Mouse (Mus musculus): ENCODE measurements around the gene Mecom. TPM values are rescaled to one million over a fixed set of nuclear protein-coding genes. Genes with fewer than 3 reads are reported as not detected.

Mecom gene
- polyA plus RNA-seq, 1 experiment from 2014 or later = 33.2 TPM

- H3K4me2 ChIP-seq (replicated peaks) = no peak overlapping the region
- no peaks in the 10 kb centered on the region for H3K9me3 ChIP-seq
- no peak overlapping the region for H3K9ac ChIP-seq (replicated peaks)
- H3K27ac ChIP-seq (replicated peaks) = no peak overlapping the region
- no peaks in the 10 kb centered on the region for H3K36me3 ChIP-seq
- ATAC-seq (ENCODE audit: low FRiP score, low read depth) = no peak
- H3K4me1 ChIP-seq = no peaks in the 10 kb centered on the region
- WGBS = 84% methylated on average over 5 of the region's 5 CpGs
- no peaks in the 10 kb centered on the region for H3K27me3 ChIP-seq
- no peak overlapping the region for H3K4me3 ChIP-seq
Measured at GRCm38 (mm10) chr3:30048792-30049191, 499.0 kb downstream of the Mecom start.

DNA sequence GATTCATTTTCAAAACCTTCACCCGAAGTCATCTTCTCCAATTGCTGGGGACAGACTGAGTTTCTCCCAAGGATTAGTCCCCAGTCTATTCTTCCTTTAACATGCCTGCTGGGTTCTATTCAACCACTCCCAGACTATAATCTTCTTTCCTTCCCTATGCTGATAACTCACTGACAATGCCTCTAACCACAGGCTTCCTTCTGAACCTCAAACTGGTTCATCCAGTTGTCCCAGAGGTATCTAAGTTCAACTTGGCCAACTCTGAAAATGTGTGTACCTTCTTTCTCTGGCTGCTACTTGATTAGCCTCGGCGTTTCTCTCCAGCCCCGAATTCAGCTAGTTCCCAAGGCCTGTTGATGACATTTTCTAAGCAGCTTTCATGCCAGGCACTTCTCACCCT, 499.7 kb downstream of the Mecom start:
- no peak overlapping the region for H3K27ac ChIP-seq (replicated peaks)

DNA sequence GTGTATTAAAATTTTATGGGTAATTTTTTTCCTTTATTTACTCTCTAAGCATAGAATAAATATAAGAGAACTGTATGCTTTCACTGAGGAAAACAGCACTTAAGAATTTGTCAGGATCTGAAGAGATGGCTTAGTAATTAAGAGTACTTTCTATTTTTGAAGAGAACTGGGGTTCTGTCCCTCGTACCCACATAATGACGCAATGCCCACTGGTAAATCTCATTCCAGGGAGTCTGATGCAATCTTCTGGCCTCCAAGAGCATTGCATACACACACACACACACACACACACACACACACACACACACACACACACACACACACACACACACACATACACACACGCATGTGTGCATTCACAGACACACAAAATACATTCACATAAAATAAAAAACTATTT, 504.3 kb downstream of the Mecom start:
- Histone ChIP-seq H3K36me3 (no peaks in the 10 kb centered on the region), H3K27me3 (no peaks in the 10 kb centered on the region), H3K27ac (replicated peaks) (no peak overlapping the region), H3K9me3 (no peaks in the 10 kb centered on the region), H3K4me3 (no peak overlapping the region), H3K4me2 (replicated peaks) (no peak overlapping the region), H3K9ac (replicated peaks) (no peak overlapping the region), H3K4me1 (no peaks in the 10 kb centered on the region)
- WGBS = 95% methylated on average over 3 of the region's 3 CpGs
- no peak for ATAC-seq (ENCODE audit: low FRiP score, low read depth)

More for the DNA sequence above, 499.7 kb downstream of the Mecom start:
- H3K36me3 ChIP-seq = no peaks in the 10 kb centered on the region
- no peaks in the 10 kb centered on the region for H3K4me1 ChIP-seq
- no peaks in the 10 kb centered on the region for H3K27me3 ChIP-seq
- no peak overlapping the region for H3K4me3 ChIP-seq
- 29% methylated on average over 4 of the region's 4 CpGs for WGBS
- no peak overlapping the region for H3K4me2 ChIP-seq (replicated peaks)
- ATAC-seq (ENCODE audit: low FRiP score, low read depth) = no peak
- no peak overlapping the region for H3K9ac ChIP-seq (replicated peaks)
- no peaks in the 10 kb centered on the region for H3K9me3 ChIP-seq

DNA sequence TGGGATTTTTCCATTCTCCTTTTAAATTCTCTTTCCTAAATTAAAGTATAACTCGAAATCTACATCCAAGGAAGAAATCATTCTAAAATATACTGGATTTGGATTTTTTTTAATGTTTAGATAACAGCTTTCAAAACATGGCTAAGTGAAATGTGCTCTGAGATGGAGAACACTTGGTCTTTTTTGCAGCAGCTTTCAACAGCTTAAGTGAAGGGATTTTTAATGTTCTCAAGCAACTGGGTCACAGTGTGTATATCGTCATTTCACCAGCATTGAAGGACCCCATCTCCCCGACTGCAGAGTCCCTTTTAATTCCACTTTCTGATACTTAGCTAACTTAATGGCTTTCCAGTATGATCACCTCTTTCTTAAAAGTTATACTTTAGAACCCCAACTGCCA, 509.3 kb downstream of the Mecom start:
- ATAC-seq (ENCODE audit: low FRiP score, low read depth) = no peak
- H3K4me1 ChIP-seq = no peaks in the 10 kb centered on the region

GRCm38 (mm10) chr3:30019961-30020360, 527.8 kb downstream of the Mecom start:
- ATAC-seq (ENCODE audit: low FRiP score, low read depth) = no peak
- H3K4me1 ChIP-seq = peaks cover 4% of the 10 kb centered on the region; the same call in 1 of the 2 replicates
- H3K4me2 ChIP-seq (replicated peaks) = no peak overlapping the region
- H3K36me3 ChIP-seq = no peaks in the 10 kb centered on the region
- no peak overlapping the region for H3K27ac ChIP-seq (replicated peaks)
- no peaks in the 10 kb centered on the region; the same call in 1 of the 2 replicates for H3K27me3 ChIP-seq
- WGBS = 94% methylated on average over 13 of the region's 13 CpGs
- H3K9me3 ChIP-seq = no peaks in the 10 kb centered on the region
- H3K4me3 ChIP-seq = no peak overlapping the region
- no peak overlapping the region for H3K9ac ChIP-seq (replicated peaks)

More for the DNA sequence above, 509.3 kb downstream of the Mecom start:
- Histone ChIP-seq H3K9ac (replicated peaks) (no peak overlapping the region), H3K36me3 (no peaks in the 10 kb centered on the region), H3K4me2 (replicated peaks) (no peak overlapping the region), H3K9me3 (no peaks in the 10 kb centered on the region), H3K27me3 (no peaks in the 10 kb centered on the region), H3K27ac (replicated peaks) (no peak overlapping the region), H3K4me3 (no peak overlapping the region)
- WGBS = 91% methylated on average over 3 of the region's 3 CpGs

DNA sequence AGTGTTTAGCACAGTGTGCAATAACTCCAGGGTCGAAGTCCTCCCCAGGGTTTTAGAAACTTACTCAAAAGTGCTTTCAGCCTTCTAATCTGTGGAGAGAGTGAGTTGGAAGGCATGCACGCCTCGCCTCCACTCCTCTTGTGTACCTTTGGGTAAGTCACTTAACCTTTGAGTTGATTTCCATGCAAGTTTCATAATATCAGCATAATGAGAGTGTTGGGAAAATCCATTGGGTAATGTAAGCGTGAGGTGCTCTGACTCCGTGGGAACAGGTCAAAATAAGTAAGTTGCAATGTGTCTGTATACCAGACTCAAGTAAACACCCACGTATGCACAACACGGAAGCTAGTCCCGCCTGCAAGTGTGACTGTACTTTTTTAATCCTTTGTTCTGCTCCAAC, 528.4 kb downstream of the Mecom start:
- Histone ChIP-seq H3K27ac (replicated peaks) (no peak overlapping the region), H3K27me3 (no peaks in the 10 kb centered on the region; the same call in 1 of the 2 replicates), H3K4me1 (peaks cover 4% of the 10 kb centered on the region; the same call in 1 of the 2 replicates), H3K4me2 (replicated peaks) (no peak overlapping the region), H3K9me3 (no peaks in the 10 kb centered on the region), H3K9ac (replicated peaks) (no peak overlapping the region), H3K36me3 (no peaks in the 10 kb centered on the region), H3K4me3 (no peak overlapping the region)
- WGBS = 74% methylated on average over 8 of the region's 8 CpGs
- ATAC-seq (ENCODE audit: low FRiP score, low read depth) = no peak

DNA sequence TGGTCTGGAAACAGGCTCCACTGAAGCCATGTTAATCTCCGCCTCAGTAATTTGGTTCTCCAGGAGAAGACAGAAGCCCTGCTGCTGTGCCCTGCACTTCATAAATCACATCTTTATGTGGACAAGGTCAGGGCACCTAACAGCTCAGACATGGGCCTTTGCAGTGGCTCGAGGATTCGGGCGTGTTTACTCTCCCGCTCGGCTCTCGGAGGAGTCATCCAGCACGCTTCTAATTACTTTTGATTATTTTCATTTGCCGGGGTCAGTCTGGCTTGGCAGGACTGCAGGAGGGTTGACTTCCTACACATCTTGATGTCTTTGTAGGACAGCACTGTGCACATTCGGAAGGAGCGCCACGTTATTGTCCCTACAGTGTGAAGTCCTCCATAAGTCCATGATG, 529.6 kb downstream of the Mecom start:
- Histone ChIP-seq H3K36me3 (no peaks in the 10 kb centered on the region), H3K4me3 (no peak overlapping the region), H3K27ac (replicated peaks) (no peak overlapping the region), H3K27me3 (no peaks in the 10 kb centered on the region; the same call in 1 of the 2 replicates), H3K4me1 (peaks cover 7% of the 10 kb centered on the region), H3K9ac (replicated peaks) (no peak overlapping the region), H3K4me2 (replicated peaks) (no peak overlapping the region), H3K9me3 (no peaks in the 10 kb centered on the region)
- WGBS = 33% methylated on average over 12 of the region's 12 CpGs
- ATAC-seq (ENCODE audit: low FRiP score, low read depth) = no peak

GRCm38 (mm10) chr3:30016766-30017165, 531.0 kb downstream of the Mecom start:
- H3K4me2 ChIP-seq (replicated peaks) = no peak overlapping the region
- peaks cover 17% of the 10 kb centered on the region for H3K4me1 ChIP-seq
- no peak overlapping the region for H3K9ac ChIP-seq (replicated peaks)
- no peak for ATAC-seq (ENCODE audit: low FRiP score, low read depth)
- no peak overlapping the region for H3K27ac ChIP-seq (replicated peaks)
- no peaks in the 10 kb centered on the region for H3K36me3 ChIP-seq
- WGBS = 79% methylated on average over 5 of the region's 5 CpGs
- H3K4me3 ChIP-seq = no peak overlapping the region
- peaks cover 3% of the 10 kb centered on the region; the same call in 1 of the 2 replicates for H3K27me3 ChIP-seq
- no peaks in the 10 kb centered on the region for H3K9me3 ChIP-seq

- Histone ChIP-seq H3K4me3 (no peak overlapping the region), H3K27ac (replicated peaks) (no peak overlapping the region), H3K27me3 (peaks cover 3% of the 10 kb centered on the region; the same call in 1 of the 2 replicates), H3K9me3 (no peaks in the 10 kb centered on the region), H3K4me2 (replicated peaks) (no peak overlapping the region), H3K4me1 (peaks cover 24% of the 10 kb centered on the region), H3K9ac (replicated peaks) (no peak overlapping the region), H3K36me3 (no peaks in the 10 kb centered on the region)
- ATAC-seq (ENCODE audit: low FRiP score, low read depth) = peak; percentile 73
- WGBS = 10% methylated on average over 10 of the region's 10 CpGs
Measured at GRCm38 (mm10) chr3:30014962-30015660, 532.7 kb downstream of the Mecom start.

DNA sequence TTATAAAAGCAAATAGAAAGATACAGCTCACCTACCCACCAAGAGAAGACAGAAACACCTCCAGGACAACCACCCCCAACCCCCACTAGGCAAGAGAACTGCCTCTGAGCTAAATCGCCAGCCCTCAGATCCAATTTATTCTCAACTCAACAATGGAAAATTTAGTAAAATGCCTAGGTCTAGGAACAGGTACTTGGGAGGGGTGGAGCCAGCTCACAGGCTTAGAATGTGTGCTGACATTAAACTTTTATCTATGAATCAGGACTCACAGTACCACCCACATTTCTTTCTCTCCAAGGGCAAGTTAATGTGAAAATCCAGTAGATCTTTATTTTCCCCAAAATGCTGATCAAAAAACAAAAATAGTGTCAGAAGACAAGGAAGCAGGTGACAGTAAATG, 533.5 kb downstream of the Mecom start:
- Histone ChIP-seq H3K4me1 (peaks cover 24% of the 10 kb centered on the region), H3K36me3 (no peaks in the 10 kb centered on the region), H3K4me2 (replicated peaks) (no peak overlapping the region), H3K4me3 (no peak overlapping the region), H3K9ac (replicated peaks) (no peak overlapping the region), H3K27ac (replicated peaks) (no peak overlapping the region), H3K27me3 (peaks cover 3% of the 10 kb centered on the region), H3K9me3 (no peaks in the 10 kb centered on the region)
- ATAC-seq (ENCODE audit: low FRiP score, low read depth) = no peak
- WGBS = 31% methylated on average over 1 of the region's 1 CpGs

- peak; percentile 10; the same call in 1 of the 2 replicates for ATAC-seq (ENCODE audit: low FRiP score, low read depth)
- Histone ChIP-seq H3K27ac (replicated peaks) (peak overlapping the region; percentile 77), H3K9me3 (no peaks in the 10 kb centered on the region), H3K27me3 (peaks cover 3% of the 10 kb centered on the region), H3K36me3 (no peaks in the 10 kb centered on the region), H3K4me3 (peak overlapping the region; percentile 56), H3K4me2 (replicated peaks) (peak overlapping the region; percentile 91), H3K4me1 (peaks cover 24% of the 10 kb centered on the region), H3K9ac (replicated peaks) (peak overlapping the region; percentile 66; the same call in 1 of the 2 replicates)
- 19% methylated on average over 1 of the region's 1 CpGs for WGBS
Measured at GRCm38 (mm10) chr3:30013416-30013815, 534.4 kb downstream of the Mecom start.

- peak overlapping the region; percentile 77 for H3K27ac ChIP-seq (replicated peaks)
- peak; percentile 68 for ATAC-seq (ENCODE audit: low FRiP score, low read depth)
- peak overlapping the region; percentile 91 for H3K4me2 ChIP-seq (replicated peaks)
- peaks cover 24% of the 10 kb centered on the region for H3K4me1 ChIP-seq
- H3K27me3 ChIP-seq = peaks cover 3% of the 10 kb centered on the region
- under 1% methylated on average over 29 of the region's 29 CpGs for WGBS
- no peaks in the 10 kb centered on the region for H3K9me3 ChIP-seq
- peak overlapping the region; percentile 56 for H3K4me3 ChIP-seq
- H3K9ac ChIP-seq (replicated peaks) = peak overlapping the region; percentile 66
- H3K36me3 ChIP-seq = no peaks in the 10 kb centered on the region
Measured at GRCm38 (mm10) chr3:30012666-30013365, 535.0 kb downstream of the Mecom start.
